Mouse (Mus musculus) frontal cortex, postnatal 25 days (tissue): ENCODE results near the gene Defb39.

ENCODE experiments used
- DNase-seq, 2 experiments: peaks; one replicate each; pipeline ENCODE4 v3.0.0; 2022; ENCODE audit warnings: low spot score in 2 of 2

The Defb39 gene

DNA sequence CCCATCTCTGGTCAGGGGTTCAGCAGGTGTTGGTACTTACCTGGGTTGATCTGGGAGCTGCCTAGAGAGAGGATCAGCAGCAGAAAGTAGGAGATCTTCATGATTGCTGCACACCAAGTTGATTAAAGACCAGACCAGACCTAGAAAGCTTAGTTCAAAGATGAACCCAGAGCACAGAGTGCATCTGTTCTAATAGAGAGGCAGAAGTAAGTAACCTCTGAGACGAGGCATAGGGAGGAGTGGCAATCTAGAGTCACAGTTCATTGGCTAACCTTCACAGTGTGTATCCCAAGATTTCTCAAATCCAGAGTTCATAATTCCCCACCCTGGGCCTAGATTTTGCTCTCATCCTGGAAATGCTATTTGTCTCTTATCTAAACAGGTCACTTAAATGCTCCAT lies at the start of gene Defb39:
TSS of gene Defb39 (minus strand) at position 101 of the 400 bp plus-strand sequence.
- DNase-seq = no peak

DNA sequence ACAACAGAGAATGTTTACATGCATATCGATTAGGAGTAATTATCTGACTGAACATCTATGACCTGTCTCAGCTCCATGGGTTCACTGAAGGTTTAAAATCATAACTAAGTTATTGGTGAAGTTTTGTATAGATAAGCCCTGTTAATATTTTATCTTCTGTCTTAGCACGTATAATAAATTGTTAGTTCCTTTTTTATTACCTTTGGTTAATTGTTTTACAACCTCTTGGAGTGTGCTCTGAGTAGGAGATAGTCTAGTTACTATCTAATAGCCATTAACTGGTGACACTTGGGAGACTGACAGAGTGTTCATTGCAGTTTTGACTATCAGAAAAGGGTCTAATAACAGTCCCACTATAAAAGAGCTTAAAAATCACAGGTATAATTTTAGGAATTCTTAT lies 1.4 kb upstream of the Defb39 start:
- no peak for DNase-seq

DNA sequence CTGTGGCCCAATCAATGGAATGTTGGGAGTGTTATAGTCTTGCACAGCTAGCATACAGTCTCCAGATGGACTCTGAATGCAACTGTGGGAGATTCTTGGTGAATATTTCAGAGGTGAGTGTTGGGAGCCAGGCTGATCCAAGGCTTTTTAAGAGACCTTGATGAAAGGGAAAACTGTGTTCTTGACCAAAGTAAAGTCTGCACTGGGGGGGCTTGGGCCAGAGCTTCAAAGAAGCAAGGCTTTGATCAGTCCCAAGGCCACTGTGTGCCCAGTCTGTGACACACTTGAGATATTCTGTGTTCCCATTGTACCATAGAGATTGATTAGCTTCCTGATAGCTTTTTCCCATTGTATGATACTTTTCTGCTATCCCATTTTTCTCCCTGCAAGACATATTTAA lies 1.7 kb downstream of the Defb39 start:
- no peak for DNase-seq

DNA sequence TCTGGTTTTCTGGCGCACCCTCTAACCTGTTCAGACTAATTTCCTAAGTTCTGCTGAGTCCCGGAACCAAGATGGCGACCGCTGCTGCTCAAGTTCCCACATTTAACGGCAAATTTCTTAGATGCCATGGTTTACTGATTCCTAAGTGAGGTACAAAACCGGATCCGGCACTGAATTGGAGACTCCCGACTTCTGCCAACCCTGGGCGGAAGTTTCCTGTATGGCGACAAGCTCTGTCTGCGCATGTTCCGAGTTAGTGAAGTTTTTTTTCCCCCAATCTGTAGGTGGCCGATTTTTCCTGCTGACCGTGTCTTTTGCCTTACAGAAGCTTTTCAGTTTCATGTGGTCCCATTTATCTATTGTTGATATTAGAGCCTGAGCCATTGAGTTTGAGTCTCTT lies 19.4 kb downstream of the Defb39 start:
- DNase-seq = no peak

GRCm38 (mm10) chr8:19026466-19026865 lies 38.1 kb downstream of the Defb39 start, which contains the start of gene Defb38:
Gene Defb38 (minus strand): TSS chr8:19026566.
- DNase-seq = no peak
